Mouse (Mus musculus): ENCODE data around the gene Xirp1.

- TF ChIP-seq E2F4 (IDR thresholded peaks at IDR 0.05; ENCODE audit: insufficient replicate concordance, low read depth, low read length) (no peak), JUN (IDR thresholded peaks at IDR 0.05; ENCODE audit: insufficient read depth, low read depth, low read length) (no peak), POLR2A (IDR thresholded peaks at IDR 0.05; ENCODE audit: low read depth, low read length) (no peak), RAD21 (IDR thresholded peaks at IDR 0.05; ENCODE audit: low read depth, low read length) (no peak), CTCF (conservative IDR thresholded peaks at IDR 0.05 in 1 of 2, IDR thresholded peaks at IDR 0.05 in 1 of 2; ENCODE audit: low read depth in 2 of 2, low read length in 2 of 2) (no peak), NELFE (IDR thresholded peaks at IDR 0.05; ENCODE audit: low read depth, low read length) (no peak), USF1 (IDR thresholded peaks at IDR 0.05; ENCODE audit: low read depth, low read length) (no peak), MYC (IDR thresholded peaks at IDR 0.05; ENCODE audit: low read depth, low read length) (no peak)
Measured at GRCm38 (mm10) chr9:120064317-120064716, 40.9 kb upstream of the Xirp1 start.
